ENCODE assay signal across 22 mouse cellular contexts in genomic region chr12:59663161-59663560, GRCm38 (mm10).
DNase-seq lines count a peak whose midpoint lies in the region; ATAC-seq and TF ChIP-seq lines count a peak whose summit lies in the region.
"Had no signal": no experiment of that assay in that cellular context is flagged by ENCODE, and none has a peak within 500 bp of the region (broad histone marks: within the 10 kb centered on the region; RNA-seq: fewer than 3 reads in every experiment).

No protein-coding gene starts in this region.

- H3K9me3 ChIP-seq in hindbrain, embryonic 14.5 days (ENCODE audit: control insufficient read depth, low read length) = no peaks in the 10 kb centered on the region
- H3K9me3 ChIP-seq in hindbrain, embryonic 10.5 days = no peaks in the 10 kb centered on the region
- H3K9me3 ChIP-seq in intestine, embryonic 14.5 days (ENCODE audit: control insufficient read depth, low read length) = no peaks in the 10 kb centered on the region
- no peaks in the 10 kb centered on the region for H3K9me3 ChIP-seq in intestine, postnatal 0 days (ENCODE audit: control insufficient read depth)
- H3K9me3 ChIP-seq in intestine, embryonic 15.5 days = no peaks in the 10 kb centered on the region
- H3K9me3 ChIP-seq in intestine, embryonic 16.5 days (ENCODE audit: control insufficient read depth, low read length) = no peaks in the 10 kb centered on the region

- H3K4me2 ChIP-seq in hindbrain, embryonic 14.5 days (replicated peaks) = no peak overlapping the region
- no peak overlapping the region for H3K4me2 ChIP-seq in intestine, embryonic 14.5 days (ENCODE audit: low read length)
- no peak overlapping the region for H3K4me2 ChIP-seq in intestine, postnatal 0 days (replicated peaks; ENCODE audit: low read depth)
- H3K4me2 ChIP-seq in intestine, embryonic 15.5 days (replicated peaks) = no peak overlapping the region
- H3K4me2 ChIP-seq in intestine, embryonic 16.5 days (ENCODE audit: low read depth, low read length) = no peak overlapping the region

- H3K27ac ChIP-seq in hindbrain, embryonic 14.5 days = no peak overlapping the region
- no peak overlapping the region for H3K27ac ChIP-seq in hindbrain, embryonic 10.5 days
- H3K27ac ChIP-seq in intestine, embryonic 14.5 days (ENCODE audit: low read depth) = no peak overlapping the region
- H3K27ac ChIP-seq in intestine, postnatal 0 days (ENCODE audit: low read depth, low read length) = no peak overlapping the region
- no peak overlapping the region for H3K27ac ChIP-seq in intestine, embryonic 15.5 days
- H3K27ac ChIP-seq in intestine, embryonic 16.5 days (ENCODE audit: low read length) = no peak overlapping the region

- no peaks in the 10 kb centered on the region for H3K36me3 ChIP-seq in hindbrain, embryonic 14.5 days (replicated peaks; ENCODE audit: control insufficient read depth, insufficient read depth)
- no peaks in the 10 kb centered on the region for H3K36me3 ChIP-seq in hindbrain, embryonic 10.5 days
- H3K36me3 ChIP-seq in intestine, embryonic 14.5 days (ENCODE audit: control insufficient read depth, insufficient read depth, low read length) = no peaks in the 10 kb centered on the region
- no peaks in the 10 kb centered on the region for H3K36me3 ChIP-seq in intestine, postnatal 0 days (ENCODE audit: control insufficient read depth, insufficient read depth)
- H3K36me3 ChIP-seq in intestine, embryonic 15.5 days = no peaks in the 10 kb centered on the region
- no peaks in the 10 kb centered on the region for H3K36me3 ChIP-seq in intestine, embryonic 16.5 days (ENCODE audit: control insufficient read depth, insufficient read depth, low read length)
- H3K36me3 ChIP-seq: G1E had no signal

- H3K9ac ChIP-seq in hindbrain, embryonic 14.5 days = no peak overlapping the region
- H3K9ac ChIP-seq in intestine, embryonic 14.5 days (ENCODE audit: low read length) = no peak overlapping the region
- H3K9ac ChIP-seq in intestine, postnatal 0 days (ENCODE audit: low read depth, low read length) = no peak overlapping the region
- no peak overlapping the region for H3K9ac ChIP-seq in intestine, embryonic 15.5 days
- H3K9ac ChIP-seq in intestine, embryonic 16.5 days (ENCODE audit: low read depth, low read length) = no peak overlapping the region

- no peak for TF ChIP-seq CTCF in intestine, postnatal 0 days (IDR thresholded peaks at IDR 0.05; ENCODE audit: low read depth)

- DNase-seq in hindbrain, embryonic 14.5 days (ENCODE audit: low spot score) = peak; percentile 18
- DNase-seq in hindbrain, embryonic 10.5 days (ENCODE audit: low spot score) = no peak
- no peak for DNase-seq in intestine, embryonic 14.5 days (ENCODE audit: low spot score)
- no peak for DNase-seq in heart, postnatal 10 days
- DNase-seq in spleen, postnatal 36 days (ENCODE audit: low spot score in 2 of 2) = no peak
- DNase-seq: adrenal gland, adult 2 months; adrenal gland, adult 8-10 months; adrenal gland, postnatal 10 days; adrenal gland, postnatal 14 days; adrenal gland, postnatal 25 days; adrenal gland, postnatal 36 days; B cell, adult 2 months; cerebellum, adult 11 months; cerebellum, adult 11-12 months had no signal

- no peak for ATAC-seq in hindbrain, embryonic 14.5 days (ENCODE audit: low FRiP score)
- ATAC-seq in intestine, embryonic 14.5 days (replicated peaks; ENCODE audit: low FRiP score, low TSS enrichment, low read depth) = peak; percentile 80; the same call in 1 of the 2 replicates
- no peak for ATAC-seq in intestine, postnatal 0 days
- ATAC-seq in intestine, embryonic 15.5 days = peak; percentile 74
- peak; percentile 76 for ATAC-seq in intestine, embryonic 16.5 days
- ATAC-seq: activated CD4-positive, CD25-positive, alpha-beta regulatory T cell, adult 4 months; CD4-positive, CD25-positive, alpha-beta regulatory T cell, adult 4 months; Patski had no signal

- no peak overlapping the region for H3K4me3 ChIP-seq in hindbrain, embryonic 14.5 days (replicated peaks; ENCODE audit: low read length)
- no peak overlapping the region for H3K4me3 ChIP-seq in hindbrain, embryonic 10.5 days
- H3K4me3 ChIP-seq in intestine, embryonic 14.5 days (ENCODE audit: low read depth, low read length) = no peak overlapping the region
- H3K4me3 ChIP-seq in intestine, postnatal 0 days (ENCODE audit: low read depth, low read length) = no peak overlapping the region
- H3K4me3 ChIP-seq in intestine, embryonic 15.5 days (replicated peaks) = no peak overlapping the region
- no peak overlapping the region for H3K4me3 ChIP-seq in intestine, embryonic 16.5 days (ENCODE audit: low read length)

- intact Hi-C loops in heart, postnatal 10 days (cut with DNase I) = no loop called here

- H3K27me3 ChIP-seq in hindbrain, embryonic 14.5 days (ENCODE audit: control insufficient read depth, insufficient read depth, low read length) = no peaks in the 10 kb centered on the region
- H3K27me3 ChIP-seq in hindbrain, embryonic 10.5 days (ENCODE audit: insufficient read depth, poor library complexity, severe bottlenecking) = no peaks in the 10 kb centered on the region
- no peaks in the 10 kb centered on the region for H3K27me3 ChIP-seq in intestine, embryonic 14.5 days (replicated peaks; ENCODE audit: control insufficient read depth, insufficient read depth, low read length)
- H3K27me3 ChIP-seq in intestine, postnatal 0 days (replicated peaks; ENCODE audit: control insufficient read depth, insufficient read depth, low read length) = no peaks in the 10 kb centered on the region
- H3K27me3 ChIP-seq in intestine, embryonic 15.5 days (replicated peaks) = no peaks in the 10 kb centered on the region
- H3K27me3 ChIP-seq in intestine, embryonic 16.5 days (replicated peaks; ENCODE audit: control insufficient read depth, insufficient read depth, low read length) = no peaks in the 10 kb centered on the region
- H3K27me3 ChIP-seq: CH12.LX, Patski had no signal

- H3K4me1 ChIP-seq in hindbrain, embryonic 14.5 days (replicated peaks; ENCODE audit: control insufficient read depth, insufficient read depth, low read length) = no peaks in the 10 kb centered on the region
- H3K4me1 ChIP-seq in hindbrain, embryonic 10.5 days (replicated peaks) = no peaks in the 10 kb centered on the region
- no peaks in the 10 kb centered on the region for H3K4me1 ChIP-seq in intestine, embryonic 14.5 days (replicated peaks; ENCODE audit: control insufficient read depth, insufficient read depth, low read length)
- H3K4me1 ChIP-seq in intestine, postnatal 0 days (replicated peaks; ENCODE audit: control insufficient read depth, insufficient read depth, low read length) = no peaks in the 10 kb centered on the region
- H3K4me1 ChIP-seq in intestine, embryonic 15.5 days (replicated peaks) = no peaks in the 10 kb centered on the region
- H3K4me1 ChIP-seq in intestine, embryonic 16.5 days (ENCODE audit: control insufficient read depth, insufficient read depth, low read length) = no peaks in the 10 kb centered on the region

Comparison
In these comparisons a context has a peak if more than half of its experiments do, and no peak if none do; other contexts are left out.
1. ATAC-seq: peak in intestine, embryonic 14.5 days (single experiment), intestine, embryonic 15.5 days (single experiment) and intestine, embryonic 16.5 days (single experiment); none in hindbrain, embryonic 14.5 days (single experiment) and intestine, postnatal 0 days (single experiment).